Mouse (Mus musculus): ENCODE measurements around the gene Fam168b. TPM values are rescaled to one million over a fixed set of nuclear protein-coding genes. Genes with fewer than 3 reads are reported as not detected.

The Fam168b gene
- polyA plus RNA-seq, 1 experiment: 361 TPM

DNA sequence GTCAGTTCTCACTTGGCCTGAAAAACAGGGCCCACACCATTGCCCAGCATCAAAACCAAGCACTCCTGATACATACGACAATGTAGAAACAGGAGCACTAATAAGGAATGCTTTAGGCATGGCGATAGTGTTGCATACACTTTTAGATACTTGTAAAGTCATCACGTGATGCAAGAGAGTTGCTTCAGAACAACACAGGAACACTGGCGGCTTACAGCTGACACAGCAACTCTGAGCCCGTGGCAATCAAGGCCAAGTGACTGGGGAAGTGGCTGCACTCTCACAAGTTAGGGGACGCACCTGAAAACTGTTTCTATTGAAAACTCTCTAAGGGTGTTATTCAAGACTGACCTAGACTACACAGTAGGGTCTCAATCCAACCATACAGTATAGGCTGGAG is 19.5 kb downstream of the Fam168b start:
- DNase-seq: no peak
- 59% methylated on average over 6 of the region's 6 CpGs for WGBS
- no peak for TF ChIP-seq POLR2A (IDR thresholded peaks at IDR 0.05; ENCODE audit: borderline replicate concordance, extremely low read depth, low read depth, low read length)
- no peak for TF ChIP-seq CTCF (IDR thresholded peaks at IDR 0.05; ENCODE audit: insufficient read depth, low read length)
- no peak overlapping the region for H3K4me3 ChIP-seq (replicated peaks; ENCODE audit: extremely low read depth, low read depth, low read length)
- peaks cover 12% of the 10 kb centered on the region for H3K4me1 ChIP-seq (ENCODE audit: control insufficient read depth, insufficient read depth, low read length)

DNA sequence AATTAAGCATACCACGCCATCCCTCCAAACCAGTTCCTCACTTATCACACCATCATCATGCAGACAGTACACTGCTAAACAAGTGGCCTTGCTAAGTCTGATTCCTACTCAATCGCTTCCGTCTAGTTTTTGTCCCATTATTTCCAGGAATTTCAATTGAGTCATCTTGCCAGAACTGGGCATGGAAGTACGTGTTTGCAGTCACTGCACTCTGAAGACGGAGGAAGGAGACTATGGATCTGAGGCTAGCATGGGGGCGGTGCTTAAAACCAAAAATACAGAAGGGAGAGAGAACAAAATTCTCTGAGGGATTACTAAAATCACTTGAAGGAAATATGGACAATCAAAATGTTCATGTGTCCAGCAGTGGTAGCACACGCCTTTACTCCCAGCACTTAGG is 20.1 kb downstream of the Fam168b start:
- TF ChIP-seq CTCF (IDR thresholded peaks at IDR 0.05; ENCODE audit: insufficient read depth, low read length): no peak
- TF ChIP-seq POLR2A (IDR thresholded peaks at IDR 0.05; ENCODE audit: borderline replicate concordance, extremely low read depth, low read depth, low read length): no peak
- DNase-seq: no peak
- 85% methylated on average over 7 of the region's 7 CpGs for WGBS
- H3K4me1 ChIP-seq (ENCODE audit: control insufficient read depth, insufficient read depth, low read length): peaks cover 11% of the 10 kb centered on the region
- H3K4me3 ChIP-seq (replicated peaks; ENCODE audit: extremely low read depth, low read depth, low read length): no peak overlapping the region

GRCm38 (mm10) chr1:34822003-34822402 is 20.9 kb downstream of the Fam168b start:
- Histone ChIP-seq H3K4me3 (replicated peaks; ENCODE audit: extremely low read depth, low read depth, low read length) (no peak overlapping the region), H3K4me1 (ENCODE audit: control insufficient read depth, insufficient read depth, low read length) (peaks cover 11% of the 10 kb centered on the region)
- 91% methylated on average over 7 of the region's 7 CpGs for WGBS
- no peak for DNase-seq
- TF ChIP-seq POLR2A (IDR thresholded peaks at IDR 0.05; ENCODE audit: borderline replicate concordance, extremely low read depth, low read depth, low read length) (no peak), CTCF (IDR thresholded peaks at IDR 0.05; ENCODE audit: insufficient read depth, low read length) (no peak)

- 91% methylated on average over 2 of the region's 2 CpGs for WGBS
- TF ChIP-seq CTCF (IDR thresholded peaks at IDR 0.05; ENCODE audit: insufficient read depth, low read length) (no peak), POLR2A (IDR thresholded peaks at IDR 0.05; ENCODE audit: borderline replicate concordance, extremely low read depth, low read depth, low read length) (no peak)
Observed at GRCm38 (mm10) chr1:34821411-34821810, 21.5 kb downstream of the Fam168b start.

GRCm38 (mm10) chr1:34819225-34819910 is 23.5 kb downstream of the Fam168b start:
- Histone ChIP-seq H3K4me1 (ENCODE audit: control insufficient read depth, insufficient read depth, low read length) (peaks cover 12% of the 10 kb centered on the region), H3K4me3 (replicated peaks; ENCODE audit: extremely low read depth, low read depth, low read length) (no peak overlapping the region)
- TF ChIP-seq CTCF (IDR thresholded peaks at IDR 0.05; ENCODE audit: insufficient read depth, low read length): no peak
- no peak for TF ChIP-seq POLR2A (IDR thresholded peaks at IDR 0.05; ENCODE audit: borderline replicate concordance, extremely low read depth, low read depth, low read length)
- no peak for DNase-seq
- WGBS: 84% methylated on average over 6 of the region's 6 CpGs

More at GRCm38 (mm10) chr1:34821411-34821810, 21.5 kb downstream of the Fam168b start:
- no peak overlapping the region for H3K4me3 ChIP-seq (replicated peaks; ENCODE audit: extremely low read depth, low read depth, low read length)
- DNase-seq: no peak
- peaks cover 15% of the 10 kb centered on the region for H3K4me1 ChIP-seq (ENCODE audit: control insufficient read depth, insufficient read depth, low read length)

GRCm38 (mm10) chr1:34815843-34816242 is 27.0 kb downstream of the Fam168b start:
- no peak for TF ChIP-seq POLR2A (IDR thresholded peaks at IDR 0.05; ENCODE audit: borderline replicate concordance, extremely low read depth, low read depth, low read length)
- TF ChIP-seq CTCF (IDR thresholded peaks at IDR 0.05; ENCODE audit: insufficient read depth, low read length): no peak
- no peak for DNase-seq

DNA sequence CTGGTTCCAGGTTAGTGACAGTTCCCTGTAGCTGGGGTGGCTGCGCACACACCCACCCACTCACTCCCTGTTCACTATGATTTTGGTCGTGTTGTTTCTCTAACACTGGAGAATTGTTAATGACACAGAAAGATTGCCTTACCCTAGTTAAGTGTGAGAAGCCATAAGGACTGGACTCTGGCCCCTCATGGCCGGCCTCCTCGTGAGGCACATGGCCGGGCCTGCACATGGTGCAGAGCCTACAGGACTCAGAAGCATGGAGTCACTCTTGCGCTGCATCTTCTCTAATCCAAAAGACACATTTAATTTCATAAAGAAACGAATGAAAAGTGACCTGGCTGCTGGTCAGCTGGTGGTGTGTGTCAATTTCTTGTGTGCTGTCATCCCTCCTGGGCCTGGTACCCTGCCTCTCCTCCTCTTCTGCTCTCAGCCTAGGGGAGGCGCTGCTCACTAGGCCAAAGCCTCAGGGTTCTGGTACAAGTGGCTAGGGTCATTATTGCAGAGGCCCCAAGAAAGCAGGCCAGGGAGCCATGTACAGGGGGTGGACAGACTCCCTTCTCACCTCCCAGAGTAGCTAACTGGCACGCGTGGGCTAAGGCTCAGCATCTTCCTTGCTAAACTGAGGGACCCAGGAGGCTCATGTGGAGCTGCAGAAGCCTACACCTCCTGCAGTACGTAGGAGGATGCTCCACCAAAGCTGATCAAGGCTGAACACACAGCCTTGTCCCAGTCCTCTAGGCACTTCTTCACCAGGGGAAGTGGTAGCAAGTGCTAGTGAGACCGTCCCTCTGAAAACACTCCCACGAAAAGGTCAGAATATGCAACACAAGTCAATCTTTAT is 30.2 kb downstream of the Fam168b start:
- TF ChIP-seq POLR2A (IDR thresholded peaks at IDR 0.05; ENCODE audit: borderline replicate concordance, extremely low read depth, low read depth, low read length): no peak
- 0 out of 2 replicates have a peak, but pooled peaks have one; percentile 14 for TF ChIP-seq CTCF (IDR thresholded peaks at IDR 0.05; ENCODE audit: insufficient read depth, low read length)
- Histone ChIP-seq H3K4me3 (replicated peaks; ENCODE audit: extremely low read depth, low read depth, low read length) (no peak overlapping the region), H3K4me1 (ENCODE audit: control insufficient read depth, insufficient read depth, low read length) (peaks cover 4% of the 10 kb centered on the region; the same call in 1 of the 2 replicates)
- 91% methylated on average over 13 of the region's 13 CpGs for WGBS
- no peak for DNase-seq

More at GRCm38 (mm10) chr1:34815843-34816242, 27.0 kb downstream of the Fam168b start:
- WGBS: 73% methylated on average over 6 of the region's 6 CpGs
- peaks cover 9% of the 10 kb centered on the region for H3K4me1 ChIP-seq (ENCODE audit: control insufficient read depth, insufficient read depth, low read length)
- H3K4me3 ChIP-seq (replicated peaks; ENCODE audit: extremely low read depth, low read depth, low read length): no peak overlapping the region

- WGBS: 66% methylated on average over 6 of the region's 6 CpGs
- TF ChIP-seq CTCF (IDR thresholded peaks at IDR 0.05; ENCODE audit: insufficient read depth, low read length): no peak
- no peak for TF ChIP-seq POLR2A (IDR thresholded peaks at IDR 0.05; ENCODE audit: borderline replicate concordance, extremely low read depth, low read depth, low read length)
- DNase-seq: no peak
- Histone ChIP-seq H3K4me1 (ENCODE audit: control insufficient read depth, insufficient read depth, low read length) (0 out of 2 replicates have a peak, but pooled peaks cover under 1% of the 10 kb centered on the region), H3K4me3 (replicated peaks; ENCODE audit: extremely low read depth, low read depth, low read length) (no peak overlapping the region)
Observed at GRCm38 (mm10) chr1:34811581-34811980, 31.3 kb downstream of the Fam168b start.

DNA sequence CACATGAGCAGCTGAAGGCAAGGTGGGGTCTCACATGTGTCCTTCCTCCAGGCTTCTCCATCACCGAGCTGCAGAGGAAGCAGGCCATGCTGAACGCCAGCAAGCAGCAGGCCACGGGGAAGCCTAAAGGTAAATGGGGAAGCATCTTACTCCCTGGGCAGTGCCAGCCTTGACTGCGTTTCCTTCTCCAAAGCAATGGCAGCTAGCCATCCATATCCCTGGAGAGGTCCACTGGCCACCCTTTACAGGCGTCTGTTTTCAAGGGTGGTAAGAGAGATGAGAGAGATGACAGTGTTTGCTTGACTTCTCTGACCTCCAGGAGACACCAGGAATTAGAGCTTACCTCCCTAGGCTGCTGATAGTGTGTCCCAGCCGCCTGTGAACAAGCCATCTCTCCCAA is 31.8 kb downstream of the Fam168b start:
- DNase-seq: no peak
- TF ChIP-seq POLR2A (IDR thresholded peaks at IDR 0.05; ENCODE audit: borderline replicate concordance, extremely low read depth, low read depth, low read length) (no peak), CTCF (IDR thresholded peaks at IDR 0.05; ENCODE audit: insufficient read depth, low read length) (no peak)
- no peaks in the 10 kb centered on the region for H3K4me1 ChIP-seq (ENCODE audit: control insufficient read depth, insufficient read depth, low read length)

More for the DNA sequence above, 31.8 kb downstream of the Fam168b start:
- 70% methylated on average over 6 of the region's 6 CpGs for WGBS
- no peak overlapping the region for H3K4me3 ChIP-seq (replicated peaks; ENCODE audit: extremely low read depth, low read depth, low read length)

Data from lung, adult 2 months (tissue).